Mouse (Mus musculus) kidney, adult 2 months (tissue): Measurements from ENCODE around the gene Tpm3.

ENCODE experiments used
- CTCF ChIP-seq: fragments of 200-500 bp; conservative IDR thresholded peaks from 2 replicates; pipeline ENCODE4 v1.5.1; 2011; ENCODE audit warnings: low read depth, mild to moderate bottlenecking, control low read depth, low read length, moderate library complexity, mixed read lengths; ENCODE audit not compliant: insufficient read depth, insufficient read length
- POLR2A ChIP-seq: fragments of 200-500 bp; IDR thresholded peaks from one replicate; pipeline ENCODE4 v1.6.1; 2011; ENCODE audit warnings: low read depth, low read length, control low read depth

DNA sequence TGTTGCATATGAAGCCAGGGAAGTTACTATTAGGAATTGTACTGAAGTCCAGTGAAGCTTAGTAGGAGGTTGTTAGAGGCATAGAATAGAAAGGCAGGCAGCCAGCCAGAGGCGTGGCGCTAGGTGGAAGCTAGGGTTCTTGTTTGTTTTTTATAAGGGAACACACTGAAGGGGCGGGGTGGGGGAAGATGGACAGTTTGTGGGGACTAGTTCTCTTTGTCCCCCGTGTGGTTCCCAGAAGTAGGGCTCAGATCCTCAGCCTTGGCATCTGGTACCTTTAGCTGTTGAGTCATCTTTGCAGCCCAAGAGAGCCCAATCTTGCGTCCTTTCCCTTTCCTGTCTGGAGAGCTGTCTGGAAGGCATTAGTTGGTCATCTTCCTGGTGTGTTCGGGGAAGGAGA lies 12.8 kb downstream of the Tpm3 start:
- no peak for TF ChIP-seq CTCF
- no peak for TF ChIP-seq POLR2A
